Mouse (Mus musculus) C2C12 (cell line): ENCODE data around the gene 2810459M11Rik.

Source experiments
- CEBPB ChIP-seq: IDR thresholded peaks from one replicate; pipeline ENCODE4 v1.6.1; 2011; ENCODE audit warnings: low read depth, mild to moderate bottlenecking, control low read depth, moderate library complexity
- CTCF ChIP-seq: IDR thresholded peaks from one replicate; pipeline ENCODE4 v1.5.1; 2011; ENCODE audit not compliant: control insufficient read depth, insufficient read depth, insufficient read length
- MAX ChIP-seq: IDR thresholded peaks from one replicate; pipeline ENCODE4 v1.6.1; 2011; ENCODE audit warnings: mild to moderate bottlenecking, control low read depth

- TF ChIP-seq CTCF (no peak), CEBPB (no peak), MAX (no peak)
Observed at GRCm38 (mm10) chr1:86045848-86046805, at the start of gene 2810459M11Rik.
